Mouse (Mus musculus) stomach, postnatal 0 days (tissue): ENCODE measurements at regions not wholly inside any gene's neighbourhood (a gene's known extent, or its start where the extent isn't known, plus 50 kb on each side); places are given as distances from the start of the nearest gene placed in this dataset.

Experiments used
- CTCF ChIP-seq: IDR thresholded peaks from 2 replicates; pipeline ENCODE4 v1.5.1; 2016; ENCODE audit warnings: antibody characterized with exemption, low read depth, mild to moderate bottlenecking, moderate library complexity
- EP300 ChIP-seq: optimal IDR thresholded peaks from 2 replicates; pipeline ENCODE3; 2016; ENCODE audit warnings: antibody characterized with exemption

- no peak for TF ChIP-seq CTCF
- TF ChIP-seq EP300, result no peak
Measured at GRCm38 (mm10) chr14:80391418-80391817, 407.5 kb downstream of the Olfm4 start.
